Mouse (Mus musculus) layer of hippocampus, postnatal 10 days (tissue): ENCODE measurements around the gene Cavin4. TPM values are rescaled to one million over a fixed set of nuclear protein-coding genes. Genes with fewer than 3 reads are reported as not detected.
"Not testable (repeated sequence)": the region's sequence is repeated elsewhere in the genome, so short reads cannot be mapped to it uniquely, and the experiment has no call there.

Experiments used
- DNase-seq, 2 experiments: peaks; one replicate each; pipeline ENCODE4 v3.0.0; 2021; ENCODE audit warnings: low spot score in 2 of 2
- total RNA-seq, 2 experiments: library from RNA; stranded (reverse); gene quantifications; 2 replicates each; pipeline ENCODE4 v1.2.3; 2021

Gene Cavin4
- total RNA-seq, 2 experiments from 2014 or later = 3.3 TPM

GRCm38 (mm10) chr4:48672915-48673314, 9.6 kb downstream of the Cavin4 start:
- no peak for DNase-seq

GRCm38 (mm10) chr4:48674412-48674811, 11.1 kb downstream of the Cavin4 start:
- no peak for DNase-seq

- no peak for DNase-seq
Observed at GRCm38 (mm10) chr4:48676570-48677185, 13.4 kb downstream of the Cavin4 start.

GRCm38 (mm10) chr4:48677276-48677675, 14.0 kb downstream of the Cavin4 start:
- DNase-seq = no peak

- no peak for DNase-seq
Observed at GRCm38 (mm10) chr4:48677812-48678211, 14.5 kb downstream of the Cavin4 start.

- DNase-seq = no peak
Observed at GRCm38 (mm10) chr4:48678793-48679192, 15.5 kb downstream of the Cavin4 start.

GRCm38 (mm10) chr4:48679728-48680127, 16.4 kb downstream of the Cavin4 start:
- DNase-seq = not testable (repeated sequence)

- DNase-seq = no peak
Observed at GRCm38 (mm10) chr4:48680214-48680613, 16.9 kb downstream of the Cavin4 start.

GRCm38 (mm10) chr4:48680648-48681343, 17.5 kb downstream of the Cavin4 start:
- peak in 1 of 2 experiments; percentile 52 for DNase-seq

GRCm38 (mm10) chr4:48683126-48683525, 19.8 kb downstream of the Cavin4 start:
- DNase-seq = no peak

GRCm38 (mm10) chr4:48683633-48684209, 20.4 kb downstream of the Cavin4 start:
- not testable (repeated sequence) for DNase-seq

GRCm38 (mm10) chr4:48684593-48685187, 21.4 kb downstream of the Cavin4 start:
- DNase-seq = no peak

GRCm38 (mm10) chr4:48688148-48688547, 24.8 kb downstream of the Cavin4 start:
- DNase-seq = no peak

- peak; percentile 64 to 73 for DNase-seq
Observed at GRCm38 (mm10) chr4:48690640-48691039, 27.3 kb downstream of the Cavin4 start.

GRCm38 (mm10) chr4:48691793-48692437, 28.6 kb downstream of the Cavin4 start:
- DNase-seq = peak; percentile 73 to 80

- no peak for DNase-seq
Observed at GRCm38 (mm10) chr4:48692736-48693292, 29.5 kb downstream of the Cavin4 start.

GRCm38 (mm10) chr4:48696706-48697105, 33.4 kb downstream of the Cavin4 start:
- no peak for DNase-seq

- DNase-seq = no peak
Observed at GRCm38 (mm10) chr4:48697302-48697701, 34.0 kb downstream of the Cavin4 start.

- DNase-seq = peak; percentile 41 to 61
Observed at GRCm38 (mm10) chr4:48715865-48716650, 52.7 kb downstream of the Cavin4 start.

- DNase-seq = no peak
Observed at GRCm38 (mm10) chr4:48716817-48717216, 53.5 kb downstream of the Cavin4 start.
